Mouse (Mus musculus): ENCODE results near the gene Fbxo34.

- peak; percentile 54 for TF ChIP-seq CTCF (IDR thresholded peaks at IDR 0.05)
- TF ChIP-seq EP300 (IDR thresholded peaks at IDR 0.05) = no peak
These were observed 65.4 kb downstream of the Fbxo34 start for GRCm38 (mm10) chr14:47515636-47516035.

Data from lung, postnatal 0 days (tissue).